Mouse (Mus musculus) testis, adult 2 months (tissue): ENCODE measurements around the gene Palm2.

Experiments used
- CTCF ChIP-seq: fragments of 200-500 bp; IDR thresholded peaks from 2 replicates; pipeline ENCODE4 v1.5.1; 2012; ENCODE audit warnings: low read depth, mild to moderate bottlenecking, inconsistent platforms, low read length, moderate library complexity; ENCODE audit not compliant: control insufficient read depth, insufficient read depth, insufficient replicate concordance
- POLR2A ChIP-seq: fragments of 200-500 bp; IDR thresholded peaks from 2 replicates; pipeline ENCODE4 v1.6.1; 2012; ENCODE audit warnings: low read depth, mild to moderate bottlenecking, inconsistent platforms, low read length, moderate library complexity; ENCODE audit not compliant: control insufficient read depth

GRCm38 (mm10) chr4:57684676-57685215, 250.7 kb downstream of the Palm2 start:
- TF ChIP-seq CTCF (no peak), POLR2A (no peak)
